Mouse (Mus musculus) kidney, adult 2 months (tissue): ENCODE data around the gene Sh3gl3. TPM values are rescaled to one million over a fixed set of nuclear protein-coding genes. Genes with fewer than 3 reads are reported as not detected.
A peak's percentile ranks its signal among the peaks of the same experiment; 100 is the strongest.

Source experiments
- DNase-seq: peaks from one replicate; pipeline ENCODE4 v3.0.0; 2021
- H3K27ac ChIP-seq: fragments of 200-500 bp; 2 replicates; pipeline ENCODE4 v1.5.1; 2012; ENCODE audit warnings: low read depth, low read length, control low read depth, inconsistent platforms; ENCODE audit not compliant: insufficient read depth
- H3K27me3 ChIP-seq: fragments of 200-500 bp; replicated peaks from 2 replicates; pipeline ENCODE4 v1.6.1; 2012; ENCODE audit warnings: mild to moderate bottlenecking, moderate library complexity, low read length, inconsistent platforms; ENCODE audit not compliant: control insufficient read depth, insufficient read depth
- H3K36me3 ChIP-seq: fragments of 200-500 bp; 2 replicates; pipeline ENCODE4 v1.6.1; 2012; ENCODE audit warnings: mild to moderate bottlenecking, moderate library complexity, low read length, inconsistent platforms; ENCODE audit not compliant: control insufficient read depth, insufficient read depth
- H3K4me1 ChIP-seq: fragments of 200-500 bp; 2 replicates; pipeline ENCODE4 v1.6.1; 2011; ENCODE audit warnings: low read length; ENCODE audit not compliant: control insufficient read depth, insufficient read depth
- H3K4me3 ChIP-seq: fragments of 200-500 bp; 2 replicates; pipeline ENCODE4 v1.5.1; 2011; ENCODE audit warnings: mild to moderate bottlenecking, low read depth, low read length, control low read depth; ENCODE audit not compliant: insufficient read depth
- CTCF ChIP-seq: fragments of 200-500 bp; conservative IDR thresholded peaks from 2 replicates; pipeline ENCODE4 v1.5.1; 2011; ENCODE audit warnings: low read depth, mild to moderate bottlenecking, control low read depth, low read length, moderate library complexity, mixed read lengths; ENCODE audit not compliant: insufficient read depth, insufficient read length
- POLR2A ChIP-seq: fragments of 200-500 bp; IDR thresholded peaks from one replicate; pipeline ENCODE4 v1.6.1; 2011; ENCODE audit warnings: low read depth, low read length, control low read depth
- WGBS: fragments of 180-500 bp; shearing (Covaris S2); methylation state at CpG from one replicate; pipeline ENCODE4 v1.1.7; 2018; 5-methylcytosine and 5-hydroxymethylcytosine counted together
- polyA plus RNA-seq: library from polyadenylated mRNA; depleted of rRNA; stranded (reverse); fragments of >200 nt; gene quantifications from 2 replicates; pipeline ENCODE4 v1.2.3, GENCODE M21; 2012

Sh3gl3 gene
- polyA plus RNA-seq, 1 experiment = 0.36 TPM

DNA sequence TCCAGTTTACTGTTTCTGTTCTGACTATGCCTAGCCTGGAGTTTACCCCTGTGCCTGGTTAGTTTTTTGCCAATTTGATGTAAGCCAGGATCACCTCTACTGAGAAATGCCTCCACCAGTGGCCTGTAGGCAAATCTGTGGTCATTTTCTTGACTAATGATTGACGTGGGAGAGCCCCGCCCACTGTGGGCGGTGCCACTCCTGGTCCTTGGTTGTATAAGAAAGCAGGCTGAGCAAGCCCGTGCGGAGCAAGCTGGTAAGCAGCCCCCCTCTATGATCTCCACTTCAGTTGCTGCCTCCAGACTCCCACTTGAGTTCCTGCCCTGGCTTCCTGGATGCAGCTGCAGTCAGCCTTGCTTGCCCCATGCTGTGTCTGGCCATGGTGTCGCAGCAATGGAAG lies 83.3 kb downstream of the Sh3gl3 start:
- no peaks in the 10 kb centered on the region for H3K4me1 ChIP-seq
- H3K4me3 ChIP-seq = no peak overlapping the region
- no peaks in the 10 kb centered on the region for H3K36me3 ChIP-seq
- H3K27ac ChIP-seq = no peak overlapping the region
- no peaks in the 10 kb centered on the region for H3K27me3 ChIP-seq
- DNase-seq = peak; percentile 31
- 65% methylated on average over 6 of the region's 6 CpGs for WGBS
- TF ChIP-seq CTCF (no peak), POLR2A (no peak)

DNA sequence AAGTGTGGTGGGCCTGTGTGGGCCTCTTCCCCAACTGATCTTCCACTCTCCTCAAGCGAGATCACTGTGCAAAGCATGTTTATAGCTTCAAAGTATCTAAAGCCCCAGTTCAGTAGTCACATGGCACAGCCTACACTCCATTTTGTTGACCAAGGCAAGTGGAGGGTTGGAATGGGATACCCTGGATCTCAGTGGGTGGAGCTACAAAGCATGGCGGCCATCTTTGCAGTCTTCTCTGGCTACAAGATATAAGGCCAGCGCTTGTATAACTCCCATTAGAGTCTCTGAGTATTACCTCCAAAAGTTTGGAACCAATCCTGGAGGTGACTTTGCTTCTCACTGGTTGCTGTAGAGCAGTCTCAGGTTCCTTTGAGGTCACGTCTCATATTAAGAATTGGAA lies 83.9 kb downstream of the Sh3gl3 start:
- Histone ChIP-seq H3K4me3 (no peak overlapping the region), H3K36me3 (no peaks in the 10 kb centered on the region), H3K4me1 (no peaks in the 10 kb centered on the region), H3K27me3 (no peaks in the 10 kb centered on the region), H3K27ac (no peak overlapping the region)
- no peak for TF ChIP-seq POLR2A
- no peak for TF ChIP-seq CTCF
- DNase-seq = no peak
- 88% methylated on average over 4 of the region's 4 CpGs for WGBS

DNA sequence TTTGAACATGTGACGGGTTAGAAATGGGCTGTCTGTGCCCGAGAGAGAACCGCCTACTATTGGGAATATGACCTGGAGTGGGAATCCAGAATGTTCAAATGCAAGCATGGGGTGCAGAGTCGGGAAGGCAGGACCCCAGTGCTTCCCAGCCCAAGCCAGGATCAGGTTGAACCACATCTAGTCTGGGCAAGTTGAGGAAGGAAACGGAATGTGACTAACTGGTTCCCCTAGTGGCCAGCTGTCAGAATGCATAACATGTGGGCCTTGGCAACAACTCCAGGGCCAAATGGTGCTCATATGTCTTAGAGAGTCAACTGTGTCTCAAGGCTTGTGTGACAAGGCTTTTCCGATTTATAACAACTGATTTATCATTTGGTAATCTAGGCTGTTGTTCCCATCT lies 86.6 kb downstream of the Sh3gl3 start:
- H3K4me3 ChIP-seq = no peak overlapping the region
- no peaks in the 10 kb centered on the region for H3K27me3 ChIP-seq
- no peak for TF ChIP-seq POLR2A
- TF ChIP-seq CTCF = peak; percentile 62
- peak; percentile 42 for DNase-seq
- no peaks in the 10 kb centered on the region for H3K36me3 ChIP-seq
- no peaks in the 10 kb centered on the region for H3K4me1 ChIP-seq
- no peak overlapping the region for H3K27ac ChIP-seq
- 78% methylated on average over 6 of the region's 6 CpGs for WGBS

- Histone ChIP-seq H3K27ac (no peak overlapping the region), H3K4me3 (no peak overlapping the region), H3K36me3 (no peaks in the 10 kb centered on the region), H3K27me3 (no peaks in the 10 kb centered on the region), H3K4me1 (no peaks in the 10 kb centered on the region)
- DNase-seq = peak; percentile 54
- WGBS = 28% methylated on average over 8 of the region's 8 CpGs
- peak; percentile 78 for TF ChIP-seq CTCF
- no peak for TF ChIP-seq POLR2A
Observed at GRCm38 (mm10) chr7:82263141-82263540, 89.5 kb downstream of the Sh3gl3 start.

DNA sequence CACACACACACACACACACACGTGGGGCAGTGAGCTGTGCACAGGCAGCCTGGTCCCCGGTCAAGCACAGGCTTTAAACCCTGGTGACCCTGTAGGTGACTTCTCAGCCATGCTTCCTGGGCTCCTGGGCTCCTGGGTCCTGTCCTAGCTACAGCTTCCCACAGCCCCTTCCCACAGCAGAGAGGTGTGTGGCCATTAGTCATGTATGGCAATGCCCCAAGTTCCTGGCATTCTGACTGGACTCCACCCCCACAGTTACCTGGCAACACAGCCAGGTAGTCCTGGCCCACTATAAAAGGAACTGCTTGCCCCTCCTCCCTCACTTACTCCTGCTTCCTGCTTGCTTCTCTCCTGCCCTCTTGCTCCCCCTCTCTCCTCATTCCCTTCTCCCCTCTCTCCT lies 90.5 kb downstream of the Sh3gl3 start:
- Histone ChIP-seq H3K4me3 (no peak overlapping the region), H3K27me3 (no peaks in the 10 kb centered on the region), H3K27ac (no peak overlapping the region), H3K4me1 (no peaks in the 10 kb centered on the region), H3K36me3 (no peaks in the 10 kb centered on the region)
- TF ChIP-seq CTCF = no peak
- no peak for TF ChIP-seq POLR2A
- WGBS = 38% methylated on average over 2 of the region's 2 CpGs
- DNase-seq = peak; percentile 72

- 50% methylated on average over 4 of the region's 4 CpGs for WGBS
- H3K27me3 ChIP-seq = no peaks in the 10 kb centered on the region
- no peak for TF ChIP-seq CTCF
- no peak for TF ChIP-seq POLR2A
- no peak overlapping the region for H3K4me3 ChIP-seq
- no peaks in the 10 kb centered on the region for H3K36me3 ChIP-seq
- no peak for DNase-seq
- no peak overlapping the region for H3K27ac ChIP-seq
- no peaks in the 10 kb centered on the region for H3K4me1 ChIP-seq
Observed at GRCm38 (mm10) chr7:82265365-82265764, 91.7 kb downstream of the Sh3gl3 start.

DNA sequence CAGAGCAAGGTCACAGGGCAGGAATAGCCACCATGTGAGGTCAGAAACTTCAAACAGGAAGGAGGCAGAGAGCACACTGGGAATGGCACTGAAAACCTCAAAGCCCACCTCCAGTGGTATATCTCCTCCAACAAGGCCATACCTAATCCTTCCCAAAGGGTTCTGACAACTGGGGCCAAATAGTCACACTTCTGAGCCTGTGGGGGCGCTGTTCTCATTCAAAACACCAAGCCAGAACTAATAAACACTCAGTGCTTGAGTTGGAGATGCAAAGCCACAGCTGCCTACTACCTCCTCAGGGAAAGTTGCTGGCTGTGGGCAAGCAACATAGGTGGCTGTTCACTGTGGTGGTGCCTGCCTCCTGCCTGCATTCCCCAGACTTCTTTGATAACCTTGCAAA lies 96.3 kb downstream of the Sh3gl3 start:
- H3K4me3 ChIP-seq = no peak overlapping the region
- no peak for DNase-seq
- no peak for TF ChIP-seq POLR2A
- TF ChIP-seq CTCF = no peak; the same call in 1 of the 2 replicates
- no peaks in the 10 kb centered on the region for H3K4me1 ChIP-seq
- H3K27ac ChIP-seq = no peak overlapping the region
- WGBS = 19% methylated on average over 1 of the region's 1 CpGs
- H3K27me3 ChIP-seq = no peaks in the 10 kb centered on the region
- no peaks in the 10 kb centered on the region for H3K36me3 ChIP-seq

- DNase-seq = no peak
- Histone ChIP-seq H3K4me3 (no peak overlapping the region), H3K4me1 (no peaks in the 10 kb centered on the region), H3K36me3 (no peaks in the 10 kb centered on the region), H3K27ac (no peak overlapping the region), H3K27me3 (no peaks in the 10 kb centered on the region)
- 79% methylated on average over 5 of the region's 5 CpGs for WGBS
- TF ChIP-seq POLR2A (no peak), CTCF (no peak)
Observed at GRCm38 (mm10) chr7:82271742-82272141, 98.1 kb downstream of the Sh3gl3 start.
